21 mouse cellular contexts compared by ENCODE assay signal in the genomic region with DNA sequence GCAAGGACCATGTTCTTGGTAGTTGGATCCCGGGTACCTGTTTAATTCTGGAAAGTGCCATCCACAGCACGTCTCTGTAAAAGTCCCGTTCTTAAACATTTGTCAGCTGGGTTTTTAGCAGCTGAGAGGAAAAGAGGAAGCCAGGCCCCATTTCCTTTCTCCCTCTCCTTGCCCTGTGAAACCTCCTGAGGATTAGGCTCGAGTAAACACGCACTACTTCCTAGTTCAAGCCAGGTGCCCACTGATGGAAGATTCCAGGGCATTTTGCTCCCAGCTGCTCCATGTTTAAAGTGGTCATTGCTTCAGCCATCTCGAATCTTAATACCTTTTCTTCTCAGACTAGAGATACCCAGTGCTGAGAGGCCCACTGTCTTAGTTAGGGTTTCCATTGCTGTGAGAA. TPM values are rescaled to one million over a fixed set of nuclear protein-coding genes. Genes with fewer than 3 reads are reported as not detected.
DNase-seq lines count a peak whose midpoint lies in the region; ATAC-seq lines count a peak whose summit lies in the region.
"Had no signal": no experiment of that assay in that cellular context is flagged by ENCODE, and none has a peak within 500 bp of the region (broad histone marks: within the 10 kb centered on the region; RNA-seq: fewer than 3 reads in every experiment).

No protein-coding gene starts in this region.

- H3K27ac ChIP-seq in embryonic facial prominence, embryonic 13.5 days: no peak overlapping the region
- no peak overlapping the region for H3K27ac ChIP-seq in embryonic facial prominence, embryonic 10.5 days (replicated peaks)
- no peak overlapping the region for H3K27ac ChIP-seq in midbrain, embryonic 15.5 days
- H3K27ac ChIP-seq: embryonic facial prominence, embryonic 15.5 days; forebrain, embryonic 15.5 days; heart, embryonic 13.5 days; hindbrain, embryonic 10.5 days; hindbrain, embryonic 14.5 days; intestine, embryonic 15.5 days had no signal

- H3K27me3 ChIP-seq in embryonic facial prominence, embryonic 13.5 days: no peaks in the 10 kb centered on the region
- H3K27me3 ChIP-seq in embryonic facial prominence, embryonic 10.5 days (replicated peaks; ENCODE audit: low read depth, poor library complexity, severe bottlenecking): no peaks in the 10 kb centered on the region
- no peaks in the 10 kb centered on the region for H3K27me3 ChIP-seq in midbrain, embryonic 15.5 days (replicated peaks)
- H3K27me3 ChIP-seq: forebrain, embryonic 15.5 days; heart, embryonic 13.5 days; intestine, embryonic 15.5 days had no signal

- no peaks in the 10 kb centered on the region for H3K4me1 ChIP-seq in embryonic facial prominence, embryonic 13.5 days
- H3K4me1 ChIP-seq in embryonic facial prominence, embryonic 10.5 days: no peaks in the 10 kb centered on the region
- H3K4me1 ChIP-seq in midbrain, embryonic 15.5 days: no peaks in the 10 kb centered on the region
- H3K4me1 ChIP-seq: embryonic facial prominence, embryonic 15.5 days; forebrain, embryonic 15.5 days; hindbrain, embryonic 10.5 days; intestine, embryonic 15.5 days had no signal

- ATAC-seq in embryonic facial prominence, embryonic 13.5 days (ENCODE audit: insufficient number of reproducible peaks, insufficient read depth, low FRiP score, low TSS enrichment, low read depth): no peak
- ATAC-seq in megakaryocyte, adult 5-6 weeks (ENCODE audit: poor library complexity, severe bottlenecking): peak; percentile 48; the same call in 1 of the 2 replicates
- no peak for ATAC-seq in midbrain, embryonic 15.5 days (replicated peaks)
- ATAC-seq: CD4-positive, CD25-positive, alpha-beta regulatory T cell, adult 4 months; forebrain, embryonic 15.5 days; intestine, embryonic 15.5 days had no signal

- no peaks in the 10 kb centered on the region; the same call in 1 of the 2 replicates for H3K9me3 ChIP-seq in embryonic facial prominence, embryonic 13.5 days
- H3K9me3 ChIP-seq in embryonic facial prominence, embryonic 10.5 days: no peaks in the 10 kb centered on the region
- no peaks in the 10 kb centered on the region for H3K9me3 ChIP-seq in midbrain, embryonic 15.5 days
- H3K9me3 ChIP-seq: embryonic facial prominence, embryonic 15.5 days; forebrain, embryonic 15.5 days; heart, embryonic 13.5 days; hindbrain, embryonic 10.5 days; intestine, embryonic 15.5 days had no signal

- 70% methylated on average over 6 of the region's 6 CpGs for WGBS in embryonic facial prominence, embryonic 13.5 days
- WGBS in embryonic facial prominence, embryonic 10.5 days: 70% methylated on average over 6 of the region's 6 CpGs
- 85% methylated on average over 6 of the region's 6 CpGs for WGBS in midbrain, embryonic 15.5 days

- no peaks in the 10 kb centered on the region for H3K36me3 ChIP-seq in embryonic facial prominence, embryonic 13.5 days
- no peaks in the 10 kb centered on the region for H3K36me3 ChIP-seq in embryonic facial prominence, embryonic 10.5 days (replicated peaks)
- no peaks in the 10 kb centered on the region for H3K36me3 ChIP-seq in midbrain, embryonic 15.5 days (replicated peaks)
- H3K36me3 ChIP-seq: embryonic facial prominence, embryonic 15.5 days; forebrain, embryonic 15.5 days; heart, embryonic 13.5 days; hindbrain, embryonic 10.5 days; intestine, embryonic 15.5 days had no signal

- no peak overlapping the region for H3K4me3 ChIP-seq in embryonic facial prominence, embryonic 13.5 days
- no peak overlapping the region for H3K4me3 ChIP-seq in embryonic facial prominence, embryonic 10.5 days
- no peak overlapping the region for H3K4me3 ChIP-seq in midbrain, embryonic 15.5 days
- H3K4me3 ChIP-seq: embryonic facial prominence, embryonic 15.5 days; erythroblast, embryonic 14.5 days; forebrain, embryonic 15.5 days; heart, embryonic 13.5 days; hindbrain, embryonic 10.5 days; intestine, embryonic 15.5 days had no signal

- peak overlapping the region; percentile 3; the same call in 1 of the 2 replicates for H3K9ac ChIP-seq in embryonic facial prominence, embryonic 13.5 days
- H3K9ac ChIP-seq in midbrain, embryonic 15.5 days: no peak overlapping the region
- H3K9ac ChIP-seq: embryonic facial prominence, embryonic 15.5 days; forebrain, embryonic 15.5 days; heart, embryonic 13.5 days; hindbrain, embryonic 14.5 days; intestine, embryonic 15.5 days had no signal

- no peak overlapping the region for H3K4me2 ChIP-seq in embryonic facial prominence, embryonic 13.5 days
- H3K4me2 ChIP-seq in midbrain, embryonic 15.5 days: no peak overlapping the region
- H3K4me2 ChIP-seq: embryonic facial prominence, embryonic 15.5 days; forebrain, embryonic 15.5 days; heart, embryonic 13.5 days; hindbrain, embryonic 14.5 days; intestine, embryonic 15.5 days had no signal

- DNase-seq in embryonic facial prominence, embryonic 10.5 days (ENCODE audit: low spot score): no peak
- DNase-seq in kidney, adult 9 months: peak; percentile 33
- DNase-seq in kidney, adult 11 months: no peak
- no peak for DNase-seq in adipocyte (ENCODE audit: low spot score)
- DNase-seq: adrenal gland, postnatal 14 days; B cell, adult 2 months; cerebellum, adult 11-12 months; cerebellum, adult 9-10 months; cerebellum, postnatal 25 days; gastrocnemius, postnatal 10 days had no signal

RNA-seq across cellular contexts. Expression of a gene that starts 32.6 kb away (rescaled TPM):
- 194 and 214 TPM in 2 replicates for polyA plus RNA-seq in embryonic facial prominence, embryonic 13.5 days (2015; fragmentation: Nextera tagmentation; extraction: Ambion mirVana)
- 297 and 303 TPM in 2 replicates for polyA plus RNA-seq in embryonic facial prominence, embryonic 10.5 days (2016; fragmentation: Nextera tagmentation; extraction: Ambion mirVana)
- 31.1 and 31.9 TPM in 2 replicates for total RNA-seq in megakaryocyte, adult 5-6 weeks (2015)
- 39.2 and 42.4 TPM in 2 replicates for total RNA-seq in megakaryocyte, adult 5-6 weeks (2017)
- 122 and 127 TPM in 2 replicates for polyA plus RNA-seq in midbrain, embryonic 15.5 days (2015; fragmentation: Nextera tagmentation; extraction: Ambion mirVana)

RNA-seq across cellular contexts. Expression of a gene that starts 33.0 kb away (rescaled TPM):
- 27.0 and 27.3 TPM in 2 replicates for polyA plus RNA-seq in embryonic facial prominence, embryonic 13.5 days (2015; fragmentation: Nextera tagmentation; extraction: Ambion mirVana)
- polyA plus RNA-seq in embryonic facial prominence, embryonic 10.5 days (2016; fragmentation: Nextera tagmentation; extraction: Ambion mirVana): 30.0 and 31.9 TPM in 2 replicates
- total RNA-seq in megakaryocyte, adult 5-6 weeks (2015): 22.1 and 22.2 TPM in 2 replicates
- total RNA-seq in megakaryocyte, adult 5-6 weeks (2017): 33.4 and 38.1 TPM in 2 replicates
- 22.3 and 24.4 TPM in 2 replicates for polyA plus RNA-seq in midbrain, embryonic 15.5 days (2015; fragmentation: Nextera tagmentation; extraction: Ambion mirVana)
